Mouse (Mus musculus) lung, postnatal 0 days (tissue): ENCODE data around the gene Pfpl.

Source experiments
- CTCF ChIP-seq: IDR thresholded peaks from 2 replicates; pipeline ENCODE4 v1.5.1; 2016; ENCODE audit warnings: antibody characterized with exemption, mild to moderate bottlenecking
- EP300 ChIP-seq: IDR thresholded peaks from 2 replicates; pipeline ENCODE4 v1.6.1; 2016; ENCODE audit warnings: antibody characterized with exemption, mild to moderate bottlenecking, control low read depth

GRCm38 (mm10) chr19:12464674-12465073 lies 37.0 kb downstream of the Pfpl start:
- peak; percentile 79 for TF ChIP-seq EP300
- no peak for TF ChIP-seq CTCF
